Mouse (Mus musculus) bone marrow, adult 2 months (tissue): ENCODE results near the gene Cfap97. TPM values are rescaled to one million over a fixed set of nuclear protein-coding genes. Genes with fewer than 3 reads are reported as not detected.

Source experiments
- H3K27ac ChIP-seq: fragments of 200-500 bp; 2 replicates; pipeline ENCODE4 v1.5.1; 2012; ENCODE audit warnings: low read depth, mild to moderate bottlenecking, control low read depth, inconsistent platforms, low read length; ENCODE audit not compliant: control insufficient read depth, poor library complexity, insufficient read depth
- H3K4me1 ChIP-seq: fragments of 200-500 bp; 2 replicates; pipeline ENCODE4 v1.6.1; 2011; ENCODE audit warnings: low read length; ENCODE audit not compliant: control insufficient read depth, insufficient read depth
- H3K4me3 ChIP-seq: fragments of 200-500 bp; replicated peaks from 2 replicates; pipeline ENCODE3; 2011; ENCODE audit warnings: mild to moderate bottlenecking, low read depth, low read length, control low read depth; ENCODE audit not compliant: control insufficient read depth
- CTCF ChIP-seq: fragments of 200-500 bp; IDR thresholded peaks from 2 replicates; pipeline ENCODE4 v1.5.1; 2011; ENCODE audit warnings: low read length, control low read depth; ENCODE audit not compliant: control insufficient read depth, insufficient read depth
- POLR2A ChIP-seq: fragments of 200-500 bp; IDR thresholded peaks from 2 replicates; pipeline ENCODE4 v1.6.1; 2011; ENCODE audit warnings: low read depth, mild to moderate bottlenecking, control low read depth, low read length, borderline replicate concordance; ENCODE audit not compliant: control insufficient read depth
- WGBS: fragments of 180-500 bp; shearing (Covaris S2); methylation state at CpG from one replicate; pipeline ENCODE4 v1.1.7; 2018; 5-methylcytosine and 5-hydroxymethylcytosine counted together
- polyA plus RNA-seq: library from polyadenylated mRNA; stranded (reverse); fragments of >200 nt; gene quantifications from 2 replicates; pipeline ENCODE4 v1.2.4, GENCODE M21; 2011; ENCODE audit warnings: low replicate concordance; ENCODE audit not compliant: missing spikeins, insufficient read depth, insufficient read length

Cfap97 gene
- polyA plus RNA-seq, 1 experiment = 5.8 TPM

DNA sequence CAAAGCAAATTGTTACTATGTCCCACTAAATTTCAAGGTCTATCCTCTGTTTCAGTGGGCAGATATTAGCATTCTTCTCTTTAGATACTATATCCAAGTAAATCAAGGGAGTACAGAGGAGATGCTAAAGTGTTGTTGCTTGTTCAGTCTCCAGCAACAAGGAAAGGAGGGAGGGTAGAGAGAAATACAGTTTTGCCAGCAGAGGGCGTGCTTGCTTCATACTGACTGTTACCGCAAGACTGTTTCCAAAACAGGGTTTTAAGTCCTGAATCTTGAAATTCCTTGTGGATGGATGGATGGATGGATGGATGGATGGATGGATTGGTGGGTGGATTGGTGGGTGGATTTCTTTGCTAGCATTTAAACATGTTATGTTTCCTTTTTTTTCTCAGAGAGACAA, 33.8 kb downstream of the Cfap97 start:
- TF ChIP-seq POLR2A (no peak), CTCF (no peak)
- Histone ChIP-seq H3K4me3 (no peak overlapping the region), H3K27ac (no peak overlapping the region), H3K4me1 (no peaks in the 10 kb centered on the region)
- WGBS = 24% methylated on average over 2 of the region's 2 CpGs

DNA sequence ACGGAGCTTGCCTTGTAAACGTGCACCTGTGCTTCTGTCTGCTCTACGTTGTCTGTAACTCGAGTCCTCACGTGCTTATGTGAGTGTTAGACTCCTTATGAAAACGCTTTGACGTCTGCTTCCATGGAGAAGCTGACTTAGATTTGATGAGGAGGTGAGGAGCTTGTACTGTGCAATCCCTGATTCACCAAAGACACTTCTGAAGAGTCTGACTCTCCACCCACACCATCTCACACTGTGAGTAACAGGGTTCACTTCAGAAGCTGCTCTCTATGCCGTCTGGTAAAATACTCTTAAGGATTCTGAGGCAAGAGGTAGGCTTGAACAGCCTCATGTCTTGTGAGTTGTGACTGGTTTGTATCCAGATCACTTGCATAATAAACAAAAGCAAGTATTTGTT, 41.5 kb downstream of the Cfap97 start:
- 89% methylated on average over 8 of the region's 8 CpGs for WGBS
- H3K27ac ChIP-seq = no peak overlapping the region

DNA sequence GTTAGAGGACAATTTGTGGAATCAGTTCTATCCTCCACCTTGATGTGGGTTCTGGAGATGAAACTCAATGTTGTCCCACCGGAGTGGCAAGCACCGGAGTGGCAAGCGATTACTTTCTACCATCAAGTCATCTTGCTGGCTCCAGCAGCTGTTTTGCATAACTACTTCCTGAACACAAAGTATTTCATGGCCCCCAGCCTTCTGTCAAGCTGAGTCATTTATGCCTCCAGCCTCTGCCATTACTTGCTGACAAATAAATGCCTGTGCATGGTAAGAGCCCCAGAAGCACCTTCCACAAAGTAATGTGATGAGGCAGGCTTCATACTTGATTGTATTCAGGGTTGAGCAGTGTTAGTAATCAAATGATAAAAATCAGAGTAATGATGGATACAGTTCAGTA, 45.3 kb downstream of the Cfap97 start:
- WGBS = 51% methylated on average over 3 of the region's 3 CpGs

More for the DNA sequence above, 41.5 kb downstream of the Cfap97 start:
- H3K4me1 ChIP-seq = no peaks in the 10 kb centered on the region; the same call in 1 of the 2 replicates
- H3K4me3 ChIP-seq = no peak overlapping the region
- no peak for TF ChIP-seq POLR2A
- no peak for TF ChIP-seq CTCF

DNA sequence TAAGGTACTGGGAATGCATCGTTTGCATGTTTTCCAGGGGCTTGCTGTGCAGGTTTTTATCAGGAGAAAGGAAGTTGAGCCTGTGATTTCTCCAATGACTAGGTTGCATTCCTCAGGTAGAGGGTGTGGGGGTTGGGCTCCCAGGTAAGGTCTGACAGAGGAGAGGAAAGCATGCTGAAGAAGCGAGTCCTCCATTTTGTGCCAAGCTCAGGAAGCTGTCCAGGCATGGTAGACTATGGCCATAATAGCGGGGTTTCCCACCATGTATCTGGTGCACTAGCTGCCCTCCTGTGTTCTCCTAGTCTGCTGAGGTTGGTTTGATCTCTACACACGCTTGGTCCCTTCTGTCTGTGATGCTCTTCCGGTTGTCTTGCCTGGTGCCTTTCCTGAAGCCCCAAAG, 46.1 kb downstream of the Cfap97 start:
- Histone ChIP-seq H3K4me3 (no peak overlapping the region), H3K27ac (no peak overlapping the region), H3K4me1 (no peaks in the 10 kb centered on the region; the same call in 1 of the 2 replicates)
- no peak for TF ChIP-seq POLR2A
- TF ChIP-seq CTCF = no peak
- WGBS = 87% methylated on average over 5 of the region's 5 CpGs

More for the DNA sequence above, 45.3 kb downstream of the Cfap97 start:
- no peak for TF ChIP-seq CTCF
- no peak for TF ChIP-seq POLR2A
- Histone ChIP-seq H3K4me1 (no peaks in the 10 kb centered on the region; the same call in 1 of the 2 replicates), H3K27ac (no peak overlapping the region), H3K4me3 (no peak overlapping the region)

DNA sequence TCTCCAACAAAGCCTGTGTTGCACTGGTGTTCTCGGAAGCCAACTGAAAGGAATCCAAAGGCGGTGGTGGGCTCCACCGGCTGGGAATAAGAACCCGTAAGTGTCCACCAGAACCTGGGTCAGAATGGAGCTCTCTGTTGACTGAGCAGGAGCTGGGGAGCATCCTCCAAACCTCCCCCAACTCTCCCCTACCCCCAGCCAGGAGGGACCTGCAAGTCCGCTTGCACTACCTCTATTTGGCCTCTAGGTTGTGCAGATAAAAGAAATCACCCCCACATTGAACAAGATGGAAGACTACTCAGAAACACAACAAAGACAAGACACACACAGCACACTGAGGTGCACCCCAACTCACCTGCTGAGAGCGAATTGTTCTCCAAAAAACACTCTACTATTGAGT, 50.8 kb downstream of the Cfap97 start:
- WGBS = 88% methylated on average over 6 of the region's 6 CpGs
- no peak for TF ChIP-seq CTCF
- no peak for TF ChIP-seq POLR2A
- H3K4me3 ChIP-seq = no peak overlapping the region

DNA sequence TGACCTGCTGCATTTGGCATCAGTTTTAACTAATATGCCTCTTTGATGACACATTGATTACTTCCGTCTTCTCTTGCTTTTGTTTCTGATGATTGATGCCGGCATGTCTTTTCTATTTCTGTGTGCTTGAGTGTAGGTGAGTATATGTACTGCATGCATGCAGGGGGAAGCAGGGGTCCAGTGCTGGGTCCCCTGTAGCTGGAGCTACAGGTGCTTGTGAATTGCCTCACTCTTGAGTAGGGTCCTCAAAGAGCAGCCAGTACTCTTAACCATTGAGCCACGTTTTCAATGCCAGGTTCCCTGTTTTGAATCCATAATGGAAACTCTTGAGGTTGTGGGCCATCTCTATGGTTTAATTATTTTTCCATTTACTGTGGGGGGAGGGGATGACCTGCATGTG, 52.7 kb downstream of the Cfap97 start:
- TF ChIP-seq POLR2A = no peak
- TF ChIP-seq CTCF = no peak
- 86% methylated on average over 3 of the region's 3 CpGs for WGBS
- no peaks in the 10 kb centered on the region; the same call in 1 of the 2 replicates for H3K4me1 ChIP-seq
- no peak overlapping the region for H3K4me3 ChIP-seq
- H3K27ac ChIP-seq = no peak overlapping the region

More for the DNA sequence above, 50.8 kb downstream of the Cfap97 start:
- H3K27ac ChIP-seq = no peak overlapping the region
- H3K4me1 ChIP-seq = no peaks in the 10 kb centered on the region

DNA sequence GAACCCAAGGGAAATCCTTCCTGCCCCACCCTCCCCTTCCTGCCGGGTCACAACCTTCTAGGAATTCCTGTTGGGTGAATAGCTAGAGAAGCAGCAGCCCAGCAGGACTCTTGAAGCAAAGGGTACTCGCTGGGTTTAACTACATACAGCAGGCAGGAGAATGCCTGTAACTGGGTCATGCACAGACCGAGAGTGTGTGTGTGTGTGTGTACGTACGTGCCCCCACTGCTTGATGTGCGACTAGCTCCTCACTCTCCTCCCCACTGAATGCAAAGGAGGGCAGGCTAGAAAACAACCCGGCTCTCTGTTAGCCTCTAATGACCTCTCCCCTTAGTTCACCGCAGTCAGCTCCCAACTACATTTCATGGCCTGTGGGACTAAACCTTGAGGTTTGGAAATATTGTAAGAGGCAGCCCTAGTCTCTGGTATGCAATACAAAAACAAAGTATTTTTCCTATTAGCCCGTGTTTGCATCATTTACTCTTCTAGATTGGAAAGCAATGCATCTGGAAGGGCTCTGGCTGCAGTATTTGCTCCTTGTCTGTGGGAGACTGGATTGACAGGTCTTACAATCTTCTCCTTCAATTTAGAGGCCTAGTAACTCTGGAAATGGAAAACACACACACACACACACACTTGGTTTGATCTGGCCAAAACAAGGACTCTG, 53.5 kb downstream of the Cfap97 start:
- H3K27ac ChIP-seq = no peak overlapping the region
- TF ChIP-seq CTCF = no peak
- TF ChIP-seq POLR2A = no peak
- H3K4me3 ChIP-seq = no peak overlapping the region
- WGBS = 82% methylated on average over 9 of the region's 9 CpGs
- H3K4me1 ChIP-seq = no peaks in the 10 kb centered on the region; the same call in 1 of the 2 replicates

DNA sequence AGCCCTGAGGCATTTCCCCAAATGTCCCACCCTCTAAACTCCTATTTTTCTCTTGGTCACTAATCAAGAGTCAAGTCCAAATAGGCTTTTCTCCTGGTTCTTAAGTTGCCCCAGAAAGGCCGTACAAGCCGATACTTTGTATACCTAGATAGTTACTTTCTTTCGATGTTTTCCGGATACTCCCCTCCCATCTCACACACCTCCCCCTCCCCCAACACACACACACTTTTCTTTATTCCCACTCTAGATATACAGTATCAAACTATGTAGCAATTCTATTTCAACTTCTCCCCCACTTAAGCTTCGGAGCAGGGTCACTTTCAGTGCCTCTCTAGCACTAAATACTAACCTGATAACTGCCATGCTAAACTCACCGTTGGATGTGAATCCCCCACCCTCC, 54.5 kb downstream of the Cfap97 start:
- WGBS = 91% methylated on average over 6 of the region's 6 CpGs
- no peak overlapping the region for H3K27ac ChIP-seq
- no peaks in the 10 kb centered on the region; the same call in 1 of the 2 replicates for H3K4me1 ChIP-seq
- TF ChIP-seq CTCF = no peak
- no peak for TF ChIP-seq POLR2A
- H3K4me3 ChIP-seq = no peak overlapping the region

DNA sequence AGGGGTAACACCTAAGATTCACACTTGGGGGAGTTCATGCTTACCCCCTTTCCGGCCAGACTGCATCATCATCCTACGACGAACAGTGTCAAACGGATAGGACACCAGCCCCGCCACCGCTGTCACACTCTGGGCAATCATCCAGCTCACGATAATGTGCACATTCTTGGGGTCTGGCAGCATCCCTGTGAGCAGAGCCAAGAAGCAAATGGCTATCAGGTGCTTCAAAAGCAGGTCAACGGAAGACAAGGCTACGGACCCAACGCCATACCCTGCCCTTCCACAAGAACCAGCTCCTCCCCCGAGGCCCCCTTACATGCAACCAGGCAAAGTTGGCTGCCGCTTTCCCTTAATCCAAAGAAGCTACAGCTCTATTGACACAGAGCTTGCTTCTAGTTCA, 56.8 kb downstream of the Cfap97 start:
- no peak overlapping the region for H3K27ac ChIP-seq
- H3K4me3 ChIP-seq = no peak overlapping the region
- WGBS = 87% methylated on average over 12 of the region's 12 CpGs
- no peak for TF ChIP-seq CTCF
- TF ChIP-seq POLR2A = no peak
- no peaks in the 10 kb centered on the region; the same call in 1 of the 2 replicates for H3K4me1 ChIP-seq
